Mouse (Mus musculus) G1E-ER4 (cell line): ENCODE results near the gene Zfp81. TPM values are rescaled to one million over a fixed set of nuclear protein-coding genes. Genes with fewer than 3 reads are reported as not detected.
"Not testable (repeated sequence)": the region's sequence is repeated elsewhere in the genome, so short reads cannot be mapped to it uniquely, and the experiment has no call there.

Source experiments
- GATA1 ChIP-seq: IDR thresholded peaks from one replicate; pipeline ENCODE4 v1.8.0; 2012; ENCODE audit warnings: low read length, inconsistent platforms
- polyA plus RNA-seq: library from polyadenylated mRNA; stranded (reverse); fragments of >175 nt; gene quantifications from 2 replicates; pipeline ENCODE4 v1.2.3, GENCODE M21; 2012

Gene Zfp81
- 0.26 and 0.33 TPM in 2 replicates for polyA plus RNA-seq

- TF ChIP-seq GATA1: no peak
Observed at GRCm38 (mm10) chr17:33358411-33359384, at the start of gene Zfp81. TSS of gene Zfp81 (minus strand) at chr17:33358878.

- no peak for TF ChIP-seq GATA1
Observed at GRCm38 (mm10) chr17:33394182-33395034, 35.7 kb upstream of the Zfp81 start, which contains the start of gene Zfp101. TSS of gene Zfp101 (minus strand) at chr17:33394641.

- TF ChIP-seq GATA1: no peak
Observed at GRCm38 (mm10) chr17:33392271-33392670, 33.6 kb upstream of the Zfp81 start.

- no peak for TF ChIP-seq GATA1
Observed at GRCm38 (mm10) chr17:33385705-33386104, 27.0 kb upstream of the Zfp81 start.

GRCm38 (mm10) chr17:33372795-33373194, 14.1 kb upstream of the Zfp81 start:
- no peak for TF ChIP-seq GATA1

GRCm38 (mm10) chr17:33352981-33353380, 5.7 kb downstream of the Zfp81 start:
- no peak for TF ChIP-seq GATA1

GRCm38 (mm10) chr17:33289039-33289875, 69.4 kb downstream of the Zfp81 start, which contains the start of gene Zfp955b:
TSS of gene Zfp955b (plus strand) at chr17:33289544.
- TF ChIP-seq GATA1: not testable (repeated sequence)

Other genes starting within 250 kb of the Zfp81 start
- gene Morc2b, start 219.2 kb downstream of the Zfp81 start, polyA plus RNA-seq: not detected in 2 replicates
- not detected in 2 replicates for gene Olfr55, start 190.4 kb downstream of the Zfp81 start, polyA plus RNA-seq
- gene Olfr239, start 167.6 kb downstream of the Zfp81 start, polyA plus RNA-seq: not detected in 2 replicates
- gene Olfr1564, start 137.2 kb downstream of the Zfp81 start, polyA plus RNA-seq: not detected in 2 replicates
- 0.19 and 0.38 TPM in 2 replicates for gene Zfp955a, start 103.7 kb downstream of the Zfp81 start, polyA plus RNA-seq
- not detected in 2 replicates for gene Olfr63, start 94.2 kb downstream of the Zfp81 start, polyA plus RNA-seq
- gene Zfp955b, start 69.3 kb downstream of the Zfp81 start, polyA plus RNA-seq: 0.32 and 0.40 TPM in 2 replicates
- 0.30 and 0.65 TPM in 2 replicates for gene Zfp101, start 35.8 kb upstream of the Zfp81 start, polyA plus RNA-seq
- gene Actl9, start 74.0 kb upstream of the Zfp81 start, polyA plus RNA-seq: not detected in 2 replicates
- 0.02 TPM in 1 of 2 replicates, not detected in the other for gene Adamts10, start 165.3 kb upstream of the Zfp81 start, polyA plus RNA-seq
- gene Myo1f, start 196.8 kb upstream of the Zfp81 start, polyA plus RNA-seq: not detected in 2 replicates